Mouse (Mus musculus) adrenal gland, postnatal 4 days (tissue): ENCODE measurements around the gene Thsd7a. TPM values are rescaled to one million over a fixed set of nuclear protein-coding genes. Genes with fewer than 3 reads are reported as not detected.

Experiments used
- DNase-seq, 2 experiments: peaks; one replicate each; pipeline ENCODE4 v3.0.0; 2021 to 2022; ENCODE audit warnings: low spot score in 2 of 2, mixed read lengths in 2 of 2
- long read RNA-seq, 2 experiments: library from polyadenylated mRNA; stranded (forward); transcript quantifications; one replicate each; pipeline ENCODE4 v2.0.0; 2021
- total RNA-seq, 2 experiments: library from RNA; stranded (reverse); gene quantifications; 2 replicates each; pipeline ENCODE4 v1.2.3; 2021

Gene Thsd7a
- 10 to 100 TPM; 12.4 to 19.4 TPM for total RNA-seq
- long read RNA-seq, experiment 1: 0 reads
- long read RNA-seq, experiment 2, partial matches to known transcripts: 4 of 8 reads
- long read RNA-seq, experiment 2, other reads (novel, unspliced or antisense): 4 of 8 reads

- peak; percentile 24 for DNase-seq
These were observed at the start of gene Thsd7a for GRCm38 (mm10) chr6:12748787-12749530. Gene Thsd7a, minus strand, starts transcription at chr6:12749410.

GRCm38 (mm10) chr6:12787129-12787528 is 37.9 kb upstream of the Thsd7a start:
- DNase-seq: no peak

GRCm38 (mm10) chr6:12786378-12786982 is 37.3 kb upstream of the Thsd7a start:
- no peak for DNase-seq

GRCm38 (mm10) chr6:12784918-12785618 is 35.9 kb upstream of the Thsd7a start:
- DNase-seq: no peak

- no peak for DNase-seq
These were observed 23.6 kb upstream of the Thsd7a start for GRCm38 (mm10) chr6:12772799-12773198.

GRCm38 (mm10) chr6:12765191-12765590 is 16.0 kb upstream of the Thsd7a start:
- DNase-seq: no peak

GRCm38 (mm10) chr6:12764606-12765005 is 15.4 kb upstream of the Thsd7a start:
- no peak for DNase-seq

- DNase-seq: no peak
These were observed 14.6 kb upstream of the Thsd7a start for GRCm38 (mm10) chr6:12763816-12764215.

GRCm38 (mm10) chr6:12759328-12760193 is 10.4 kb upstream of the Thsd7a start:
- no peak for DNase-seq

GRCm38 (mm10) chr6:12752297-12752696 is 3.1 kb upstream of the Thsd7a start:
- no peak for DNase-seq

GRCm38 (mm10) chr6:12750441-12750840 is 1.2 kb upstream of the Thsd7a start:
- DNase-seq: no peak

GRCm38 (mm10) chr6:12749531-12750210 is 461 bp upstream of the Thsd7a start:
- DNase-seq: no peak

GRCm38 (mm10) chr6:12748454-12748786 is 790 bp downstream of the Thsd7a start:
- DNase-seq: no peak

GRCm38 (mm10) chr6:12747856-12748450 is 1.3 kb downstream of the Thsd7a start:
- no peak for DNase-seq

GRCm38 (mm10) chr6:12742791-12743190 is 6.4 kb downstream of the Thsd7a start:
- no peak for DNase-seq

- DNase-seq: no peak
These were observed 15.3 kb downstream of the Thsd7a start for GRCm38 (mm10) chr6:12733924-12734323.

- DNase-seq: no peak
These were observed 33.1 kb downstream of the Thsd7a start for GRCm38 (mm10) chr6:12716071-12716470.

- DNase-seq: no peak
These were observed 36.6 kb downstream of the Thsd7a start for GRCm38 (mm10) chr6:12712581-12712980.

GRCm38 (mm10) chr6:12702925-12703324 is 46.3 kb downstream of the Thsd7a start:
- no peak for DNase-seq

GRCm38 (mm10) chr6:12699089-12699488 is 50.1 kb downstream of the Thsd7a start:
- no peak for DNase-seq
